Mouse (Mus musculus): ENCODE results near the gene Il1rapl2. TPM values are rescaled to one million over a fixed set of nuclear protein-coding genes. Genes with fewer than 3 reads are reported as not detected.

The Il1rapl2 gene
- polyA plus RNA-seq, 1 experiment from 2014 or later = 0.64 TPM

DNA sequence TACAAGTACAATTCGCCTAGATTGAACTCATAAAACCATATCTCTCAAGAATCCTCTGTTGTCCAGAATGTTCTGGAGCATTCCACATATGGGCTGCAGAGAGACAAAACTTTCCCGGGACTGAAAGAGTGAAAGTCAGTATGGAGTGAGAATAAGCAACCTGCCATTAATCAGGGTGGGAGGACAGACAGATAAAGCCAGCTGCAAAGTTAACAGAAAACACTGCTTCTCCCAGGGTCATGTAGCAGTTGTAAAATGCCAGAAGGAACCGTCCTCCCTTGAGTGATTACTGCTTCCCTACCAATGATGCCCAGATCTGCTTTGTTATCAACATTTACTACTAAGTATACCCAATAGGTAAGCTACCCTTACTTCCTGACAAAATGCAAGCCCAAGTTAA, 1230.5 kb downstream of the Il1rapl2 start:
- Histone ChIP-seq H3K9me3 (ENCODE audit: control insufficient read depth, low read depth, low read length) (no peaks in the 10 kb centered on the region), H3K9ac (replicated peaks; ENCODE audit: low read depth, low read length) (no peak overlapping the region), H3K4me3 (ENCODE audit: low read depth, low read length) (no peak overlapping the region), H3K27me3 (ENCODE audit: control insufficient read depth, insufficient read depth, low read length) (no peaks in the 10 kb centered on the region), H3K27ac (ENCODE audit: low read length) (no peak overlapping the region), H3K4me1 (ENCODE audit: control insufficient read depth, insufficient read depth, low read length) (no peaks in the 10 kb centered on the region), H3K36me3 (ENCODE audit: control insufficient read depth, insufficient read depth, low read length) (no peaks in the 10 kb centered on the region), H3K4me2 (replicated peaks; ENCODE audit: low read depth, low read length) (no peak overlapping the region)
- ATAC-seq (ENCODE audit: insufficient number of reproducible peaks, insufficient read depth, low FRiP score, low read depth) = no peak
- WGBS = 44% methylated on average over 3 of the region's 3 CpGs

DNA sequence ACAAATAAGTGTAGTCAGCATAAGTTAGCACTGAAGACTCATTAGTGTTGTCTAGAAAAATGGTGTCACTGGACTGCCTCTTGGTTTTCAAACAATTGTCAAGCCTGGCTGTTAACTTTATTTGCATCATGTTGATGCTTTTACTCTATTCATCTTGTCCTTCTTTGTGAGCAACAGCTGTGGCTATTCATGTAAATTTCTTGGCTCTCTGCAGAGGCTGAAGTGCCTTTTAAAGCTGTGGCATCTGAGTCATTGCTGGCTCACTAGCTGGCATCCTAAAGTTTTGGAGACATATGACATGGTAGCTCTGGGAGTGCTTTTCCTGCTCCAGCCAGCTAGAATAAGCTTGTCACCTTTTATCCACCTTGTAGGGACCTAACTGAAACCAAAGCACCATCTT, 1261.5 kb downstream of the Il1rapl2 start:
- no peaks in the 10 kb centered on the region for H3K9me3 ChIP-seq (ENCODE audit: control insufficient read depth, low read depth, low read length)
- no peaks in the 10 kb centered on the region for H3K36me3 ChIP-seq (ENCODE audit: control insufficient read depth, insufficient read depth, low read length)
- no peak overlapping the region for H3K9ac ChIP-seq (replicated peaks; ENCODE audit: low read depth, low read length)
- no peak overlapping the region for H3K27ac ChIP-seq (ENCODE audit: low read length)
- H3K4me2 ChIP-seq (replicated peaks; ENCODE audit: low read depth, low read length) = no peak overlapping the region
- ATAC-seq (ENCODE audit: insufficient number of reproducible peaks, insufficient read depth, low FRiP score, low read depth) = no peak
- no peaks in the 10 kb centered on the region for H3K4me1 ChIP-seq (ENCODE audit: control insufficient read depth, insufficient read depth, low read length)
- H3K27me3 ChIP-seq (ENCODE audit: control insufficient read depth, insufficient read depth, low read length) = no peaks in the 10 kb centered on the region
- no peak overlapping the region for H3K4me3 ChIP-seq (ENCODE audit: low read depth, low read length)

DNA sequence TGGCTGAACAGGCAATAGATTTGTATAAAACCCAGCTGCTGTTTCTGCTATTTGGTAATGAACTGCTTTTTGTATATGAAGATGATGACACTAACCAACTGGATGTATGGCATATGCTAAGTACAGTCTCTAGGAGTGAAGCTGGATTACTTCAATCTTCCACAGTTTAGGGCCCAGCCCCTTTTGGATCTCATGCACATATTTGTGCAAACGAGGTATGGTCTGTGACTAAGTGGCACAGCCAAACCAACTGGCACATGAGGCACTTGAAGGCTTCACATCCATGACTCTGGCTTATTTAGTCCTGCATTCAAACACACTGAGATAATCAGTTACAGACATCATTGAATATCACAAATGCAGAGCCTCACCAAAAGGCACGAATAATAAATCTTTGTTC, 1263.5 kb downstream of the Il1rapl2 start:
- ATAC-seq (ENCODE audit: insufficient number of reproducible peaks, insufficient read depth, low FRiP score, low read depth) = no peak
- Histone ChIP-seq H3K9ac (replicated peaks; ENCODE audit: low read depth, low read length) (no peak overlapping the region), H3K27ac (ENCODE audit: low read length) (no peak overlapping the region), H3K4me2 (replicated peaks; ENCODE audit: low read depth, low read length) (no peak overlapping the region), H3K9me3 (ENCODE audit: control insufficient read depth, low read depth, low read length) (no peaks in the 10 kb centered on the region), H3K27me3 (ENCODE audit: control insufficient read depth, insufficient read depth, low read length) (no peaks in the 10 kb centered on the region), H3K36me3 (ENCODE audit: control insufficient read depth, insufficient read depth, low read length) (no peaks in the 10 kb centered on the region), H3K4me1 (ENCODE audit: control insufficient read depth, insufficient read depth, low read length) (no peaks in the 10 kb centered on the region), H3K4me3 (ENCODE audit: low read depth, low read length) (no peak overlapping the region)
- WGBS = 59% methylated on average over 2 of the region's 2 CpGs

DNA sequence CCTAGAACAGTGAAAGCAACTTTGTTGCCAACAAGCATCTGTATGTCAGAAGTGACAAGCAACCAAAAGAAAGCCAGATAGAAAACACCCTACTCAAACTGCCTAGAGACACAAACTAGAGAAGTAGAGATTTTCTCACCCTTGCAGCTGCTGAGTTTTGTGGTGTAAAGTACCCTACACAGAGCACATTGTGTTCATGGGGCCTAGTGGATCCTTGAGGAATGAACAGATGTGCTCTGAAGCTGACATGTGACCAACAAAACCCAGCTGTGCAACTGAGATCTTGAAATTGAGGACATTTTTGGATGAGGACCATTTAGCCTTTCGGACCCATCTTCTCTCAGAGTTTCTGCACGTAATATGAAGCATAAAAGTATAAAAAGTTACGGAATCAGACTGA, 1268.0 kb downstream of the Il1rapl2 start:
- no peak overlapping the region for H3K9ac ChIP-seq (replicated peaks; ENCODE audit: low read depth, low read length)
- no peak overlapping the region for H3K4me2 ChIP-seq (replicated peaks; ENCODE audit: low read depth, low read length)
- H3K27me3 ChIP-seq (ENCODE audit: control insufficient read depth, insufficient read depth, low read length) = no peaks in the 10 kb centered on the region
- no peak overlapping the region for H3K4me3 ChIP-seq (ENCODE audit: low read depth, low read length)
- WGBS = 83% methylated on average over 3 of the region's 3 CpGs
- H3K27ac ChIP-seq (ENCODE audit: low read length) = no peak overlapping the region
- H3K9me3 ChIP-seq (ENCODE audit: control insufficient read depth, low read depth, low read length) = no peaks in the 10 kb centered on the region
- ATAC-seq (ENCODE audit: insufficient number of reproducible peaks, insufficient read depth, low FRiP score, low read depth) = no peak
- no peaks in the 10 kb centered on the region for H3K4me1 ChIP-seq (ENCODE audit: control insufficient read depth, insufficient read depth, low read length)
- H3K36me3 ChIP-seq (ENCODE audit: control insufficient read depth, insufficient read depth, low read length) = no peaks in the 10 kb centered on the region
